Mouse (Mus musculus) E14TG2a.4 (cell line): ENCODE measurements around the gene 2010111I01Rik.

ENCODE experiments used
- CTCF ChIP-seq: conservative IDR thresholded peaks from 2 replicates; pipeline ENCODE4 v1.5.1; 2014; ENCODE audit warnings: low read length
- NANOG ChIP-seq: IDR thresholded peaks from 2 replicates; pipeline ENCODE4 v1.6.1; 2014; ENCODE audit warnings: borderline replicate concordance, low read length, mixed read lengths
- POU5F1 ChIP-seq: IDR thresholded peaks from 2 replicates; pipeline ENCODE4 v1.6.1; 2014; ENCODE audit warnings: low read length, borderline replicate concordance

DNA sequence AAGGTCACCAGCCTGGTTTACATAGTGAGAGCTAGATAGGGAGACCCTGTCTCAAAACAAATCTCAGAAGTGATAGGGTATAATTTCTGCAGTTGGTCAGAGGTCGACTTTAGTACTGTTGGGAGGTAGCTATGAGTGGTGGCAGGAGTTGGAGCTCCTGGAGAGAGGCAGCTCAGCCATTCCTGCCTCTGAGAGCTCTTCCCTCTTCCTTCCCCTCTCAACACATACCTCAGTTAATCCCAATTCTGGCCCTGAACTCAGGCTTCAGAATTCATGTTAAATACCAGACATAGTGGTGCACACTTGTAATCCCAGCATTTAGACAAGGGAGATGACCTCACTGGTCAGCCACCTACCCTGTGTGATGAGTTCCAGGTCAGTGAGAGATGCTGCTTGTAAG is 65.3 kb downstream of the 2010111I01Rik start:
- TF ChIP-seq CTCF (no peak), NANOG (no peak), POU5F1 (no peak)
